Mouse (Mus musculus): ENCODE measurements around the gene Mast1.

Mast1 gene

GRCm38 (mm10) chr8:84973079-84973478 is 35.9 kb upstream of the Mast1 start:
- DNase-seq = no peak

GRCm38 (mm10) chr8:84970913-84971312 is 33.8 kb upstream of the Mast1 start:
- no peak for DNase-seq

- no peak for DNase-seq
Observed at GRCm38 (mm10) chr8:84970135-84970790, 33.1 kb upstream of the Mast1 start.

- DNase-seq = peak; percentile 89
Observed at GRCm38 (mm10) chr8:84969241-84970134, 32.3 kb upstream of the Mast1 start, which contains the start of the genes Gm49661, Prdx2 and Rnaseh2a. Gene Gm49661, minus strand, starts transcription at chr8:84969433. Gene Prdx2, plus strand, starts transcription at chr8:84969587. Gene Rnaseh2a, minus strand, starts transcription at chr8:84969767.

- DNase-seq = no peak
Observed at GRCm38 (mm10) chr8:84968650-84969049, 31.5 kb upstream of the Mast1 start.

- no peak for DNase-seq
Observed at GRCm38 (mm10) chr8:84967532-84968304, 30.6 kb upstream of the Mast1 start.

- no peak for DNase-seq
Observed at GRCm38 (mm10) chr8:84966603-84967002, 29.4 kb upstream of the Mast1 start.

- DNase-seq = peak; percentile 97
Observed at GRCm38 (mm10) chr8:84965731-84966291, 28.7 kb upstream of the Mast1 start.

- DNase-seq = no peak
Observed at GRCm38 (mm10) chr8:84963952-84964351, 26.8 kb upstream of the Mast1 start.

- DNase-seq = no peak
Observed at GRCm38 (mm10) chr8:84959811-84960210, 22.7 kb upstream of the Mast1 start.

GRCm38 (mm10) chr8:84956768-84957167 is 19.6 kb upstream of the Mast1 start:
- peak; percentile 64 for DNase-seq

- DNase-seq = peak; percentile 48
Observed at GRCm38 (mm10) chr8:84952612-84953255, 15.6 kb upstream of the Mast1 start.

- DNase-seq = no peak
Observed at GRCm38 (mm10) chr8:84949753-84950152, 12.6 kb upstream of the Mast1 start.

GRCm38 (mm10) chr8:84947241-84947545 is 10.0 kb upstream of the Mast1 start:
- DNase-seq = peak; percentile 63

GRCm38 (mm10) chr8:84946528-84947240 is 9.5 kb upstream of the Mast1 start, which contains the start of gene Rtbdn:
Gene Rtbdn, plus strand, starts transcription at chr8:84946991.
- no peak for DNase-seq

GRCm38 (mm10) chr8:84945633-84946527 is 8.7 kb upstream of the Mast1 start:
- no peak for DNase-seq

- DNase-seq = no peak
Observed at GRCm38 (mm10) chr8:84945235-84945632, 8.1 kb upstream of the Mast1 start.

GRCm38 (mm10) chr8:84944478-84945160 is 7.5 kb upstream of the Mast1 start:
- DNase-seq = peak; percentile 48

GRCm38 (mm10) chr8:84943699-84944098 is 6.5 kb upstream of the Mast1 start:
- DNase-seq = no peak

Data from kidney, postnatal 14 days (tissue).